Mouse (Mus musculus) heart, embryonic 10.5 days (tissue): Measurements from ENCODE around the gene Mettl14. TPM values are rescaled to one million over a fixed set of nuclear protein-coding genes. Genes with fewer than 3 reads are reported as not detected.

Source experiments
- DNase-seq: peaks from one replicate; pipeline ENCODE4 v3.0.0-alpha.2; 2017; ENCODE audit warnings: low spot score
- H3K27ac ChIP-seq: fragments of 300-500 bp; sonication (generic); 2 replicates; pipeline ENCODE4 v1.5.1; 2016; ENCODE audit warnings: mild to moderate bottlenecking
- H3K27me3 ChIP-seq: fragments of 300-500 bp; sonication (generic); 2 replicates; pipeline ENCODE4 v1.6.1; 2016; ENCODE audit warnings: mild to moderate bottlenecking; ENCODE audit not compliant: poor library complexity, insufficient read depth, severe bottlenecking
- H3K36me3 ChIP-seq: fragments of 300-500 bp; sonication (generic); 2 replicates; pipeline ENCODE4 v1.6.1; 2016; ENCODE audit warnings: mild to moderate bottlenecking, moderate library complexity
- H3K4me1 ChIP-seq: fragments of 300-500 bp; sonication (generic); 2 replicates; pipeline ENCODE4 v1.6.1; 2016; ENCODE audit warnings: mild to moderate bottlenecking
- H3K4me3 ChIP-seq: fragments of 300-500 bp; sonication (generic); 2 replicates; pipeline ENCODE4 v1.5.1; 2016; ENCODE audit warnings: mild to moderate bottlenecking, moderate library complexity
- H3K9me3 ChIP-seq: fragments of 300-500 bp; sonication (generic); 2 replicates; pipeline ENCODE4 v1.6.1; 2016; ENCODE audit warnings: mild to moderate bottlenecking, moderate library complexity
- WGBS: fragments of 180-500 bp; shearing (Covaris S2); methylation state at CpG from one replicate; pipeline ENCODE4 v1.1.7; 2016; 5-methylcytosine and 5-hydroxymethylcytosine counted together
- polyA plus RNA-seq: library from polyadenylated mRNA; unstranded; fragments of >200 nt; fragmentation: Nextera tagmentation; extraction: Ambion mirVana; gene quantifications from 2 replicates; pipeline ENCODE4 v1.2.1, GENCODE M21; 2016

The Mettl14 gene
- polyA plus RNA-seq, 1 experiment from 2014 or later = 23.5 TPM

DNA sequence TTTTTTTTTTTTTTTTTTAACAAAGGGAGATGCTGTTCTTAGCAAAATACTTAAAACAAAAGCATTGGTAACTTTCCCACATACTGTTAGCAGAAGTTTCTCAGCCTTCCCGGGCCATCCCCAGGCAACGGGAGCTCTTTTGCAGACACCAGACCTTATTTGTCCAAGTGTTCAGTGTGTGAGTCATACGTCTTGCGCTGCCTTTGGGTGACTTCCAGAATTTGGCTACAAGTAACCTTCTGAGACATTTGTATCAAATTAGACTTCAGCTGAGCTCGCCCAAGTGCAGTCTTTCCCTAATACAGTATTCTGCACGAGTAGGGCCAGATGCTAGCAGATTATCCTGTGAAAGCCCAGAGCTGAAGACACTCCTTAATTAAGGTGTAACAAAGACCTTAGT, 56.7 kb downstream of the Mettl14 start:
- H3K27me3 ChIP-seq = no peaks in the 10 kb centered on the region
- 50% methylated on average over 6 of the region's 6 CpGs for WGBS
- no peak for DNase-seq
- H3K27ac ChIP-seq = no peak overlapping the region
- H3K4me1 ChIP-seq = peaks cover 40% of the 10 kb centered on the region
- no peak overlapping the region for H3K4me3 ChIP-seq
- no peaks in the 10 kb centered on the region for H3K9me3 ChIP-seq
- H3K36me3 ChIP-seq = peaks cover 22% of the 10 kb centered on the region

DNA sequence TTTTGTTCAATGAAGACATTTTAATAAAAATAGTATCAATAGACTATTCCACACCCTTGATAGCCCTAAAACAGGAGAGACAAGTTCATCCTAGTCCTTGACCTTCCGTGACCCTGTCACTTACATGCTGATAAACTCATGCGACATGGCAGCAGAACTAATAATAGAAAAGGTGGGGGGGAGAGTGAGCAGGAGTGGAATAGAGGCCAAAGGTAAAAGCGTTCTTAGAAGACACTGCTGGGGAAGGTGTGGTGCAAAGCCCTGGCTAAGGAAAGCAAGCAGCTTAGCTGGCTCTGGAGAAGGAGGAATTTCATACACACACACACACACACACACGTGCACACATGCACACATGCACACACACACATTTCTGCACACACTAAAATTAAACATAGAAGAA, 61.6 kb downstream of the Mettl14 start:
- H3K27me3 ChIP-seq = no peaks in the 10 kb centered on the region
- WGBS = 37% methylated on average over 4 of the region's 4 CpGs
- no peaks in the 10 kb centered on the region for H3K9me3 ChIP-seq
- H3K4me3 ChIP-seq = peak overlapping the region; percentile 12; the same call in 1 of the 2 replicates
- peaks cover 16% of the 10 kb centered on the region; the same call in 1 of the 2 replicates for H3K36me3 ChIP-seq
- no peak for DNase-seq
- peak overlapping the region; percentile 78 for H3K27ac ChIP-seq
- H3K4me1 ChIP-seq = peaks cover 39% of the 10 kb centered on the region

DNA sequence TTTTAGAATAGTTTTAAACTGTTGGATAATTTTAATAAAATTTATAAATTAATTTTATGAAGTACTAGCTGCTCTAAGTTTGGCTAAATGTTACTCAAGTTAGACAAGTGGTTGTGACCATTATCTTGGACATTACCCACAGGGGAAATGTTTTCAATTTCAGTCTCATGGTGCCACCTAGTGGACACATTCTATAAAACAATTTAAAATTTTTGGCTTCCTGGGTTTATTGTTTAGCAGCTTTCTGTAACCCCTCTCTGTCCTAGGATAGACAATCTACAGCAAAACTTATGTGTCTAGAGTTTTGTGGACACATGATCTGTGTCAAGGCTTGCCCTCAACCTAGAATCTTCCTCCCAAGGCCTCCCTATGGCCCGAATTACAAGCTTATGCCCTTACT, 63.8 kb downstream of the Mettl14 start:
- no peak for DNase-seq
- Histone ChIP-seq H3K27ac (0 out of 2 replicates have a peak overlapping the region, but pooled peaks have one; percentile 59), H3K27me3 (no peaks in the 10 kb centered on the region), H3K36me3 (peaks cover 5% of the 10 kb centered on the region; the same call in 1 of the 2 replicates), H3K4me1 (peaks cover 45% of the 10 kb centered on the region), H3K9me3 (no peaks in the 10 kb centered on the region), H3K4me3 (no peak overlapping the region)
- 44% methylated on average over 1 of the region's 1 CpGs for WGBS

DNA sequence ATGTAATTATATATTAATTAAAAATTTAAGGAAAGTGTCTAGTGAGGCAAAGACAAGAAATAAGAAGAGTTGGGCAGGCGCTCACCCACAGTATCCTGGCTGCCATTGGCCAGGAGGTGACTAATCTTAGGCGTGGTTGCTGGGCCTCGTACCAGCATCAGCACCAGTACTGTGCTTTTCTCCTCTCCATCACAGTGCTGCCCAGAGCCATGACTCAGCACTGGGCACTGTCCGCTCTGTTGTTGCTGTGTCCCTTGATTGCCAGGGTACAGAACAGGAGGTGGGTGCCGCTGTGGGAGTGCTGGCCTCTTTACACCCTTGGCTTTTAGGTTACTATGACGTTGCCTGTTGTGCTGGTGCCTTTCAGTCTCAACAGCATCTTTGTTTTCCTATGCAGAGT, 64.3 kb downstream of the Mettl14 start:
- Histone ChIP-seq H3K27ac (no peak overlapping the region), H3K4me1 (peaks cover 49% of the 10 kb centered on the region), H3K36me3 (peaks cover 5% of the 10 kb centered on the region; the same call in 1 of the 2 replicates), H3K4me3 (no peak overlapping the region), H3K27me3 (no peaks in the 10 kb centered on the region), H3K9me3 (no peaks in the 10 kb centered on the region)
- DNase-seq = no peak
- 75% methylated on average over 6 of the region's 6 CpGs for WGBS

DNA sequence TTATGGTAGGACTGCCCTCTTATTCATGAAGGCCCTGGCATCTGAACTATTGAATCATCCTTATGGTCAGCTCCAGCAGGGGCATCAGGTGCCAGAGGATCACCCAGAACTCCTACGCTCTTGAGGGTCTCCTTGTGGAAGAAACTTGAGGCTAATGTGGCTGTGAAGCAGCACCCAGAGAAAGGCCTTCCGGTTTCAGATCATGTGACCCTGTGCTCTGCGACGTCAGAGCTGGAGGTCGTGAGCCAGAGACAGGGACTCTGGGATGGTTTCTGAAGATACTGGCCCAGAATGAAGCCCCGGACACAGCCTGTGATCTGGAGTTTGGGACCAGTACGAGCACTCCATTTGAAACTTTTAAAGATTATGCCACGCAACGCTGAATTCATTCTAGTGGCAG, 65.6 kb downstream of the Mettl14 start:
- no peaks in the 10 kb centered on the region for H3K27me3 ChIP-seq
- H3K9me3 ChIP-seq = no peaks in the 10 kb centered on the region
- DNase-seq = no peak
- 76% methylated on average over 9 of the region's 9 CpGs for whole genome bisulfite sequencing
- H3K4me1 ChIP-seq = peaks cover 46% of the 10 kb centered on the region
- no peak overlapping the region for H3K27ac ChIP-seq
- H3K36me3 ChIP-seq = peaks cover 5% of the 10 kb centered on the region; the same call in 1 of the 2 replicates
- no peak overlapping the region for H3K4me3 ChIP-seq

Other genes with a start within 250 kb of the Mettl14 start
- 17.7 and 25.2 TPM in 2 replicates for gene Synpo2, start 150.0 kb downstream of the Mettl14 start, polyA plus RNA-seq
- gene Sec24d, start 118.7 kb downstream of the Mettl14 start, polyA plus RNA-seq = 56.0 and 69.9 TPM in 2 replicates
- gene Prss12, start 60.8 kb upstream of the Mettl14 start, polyA plus RNA-seq = 0.79 and 1.6 TPM in 2 replicates